Mouse (Mus musculus): Measurements from ENCODE around the gene Gli3. TPM values are rescaled to one million over a fixed set of nuclear protein-coding genes. Genes with fewer than 3 reads are reported as not detected.

Gli3 gene
- polyA plus RNA-seq, 1 experiment from 2014 or later = 40.8 TPM

DNA sequence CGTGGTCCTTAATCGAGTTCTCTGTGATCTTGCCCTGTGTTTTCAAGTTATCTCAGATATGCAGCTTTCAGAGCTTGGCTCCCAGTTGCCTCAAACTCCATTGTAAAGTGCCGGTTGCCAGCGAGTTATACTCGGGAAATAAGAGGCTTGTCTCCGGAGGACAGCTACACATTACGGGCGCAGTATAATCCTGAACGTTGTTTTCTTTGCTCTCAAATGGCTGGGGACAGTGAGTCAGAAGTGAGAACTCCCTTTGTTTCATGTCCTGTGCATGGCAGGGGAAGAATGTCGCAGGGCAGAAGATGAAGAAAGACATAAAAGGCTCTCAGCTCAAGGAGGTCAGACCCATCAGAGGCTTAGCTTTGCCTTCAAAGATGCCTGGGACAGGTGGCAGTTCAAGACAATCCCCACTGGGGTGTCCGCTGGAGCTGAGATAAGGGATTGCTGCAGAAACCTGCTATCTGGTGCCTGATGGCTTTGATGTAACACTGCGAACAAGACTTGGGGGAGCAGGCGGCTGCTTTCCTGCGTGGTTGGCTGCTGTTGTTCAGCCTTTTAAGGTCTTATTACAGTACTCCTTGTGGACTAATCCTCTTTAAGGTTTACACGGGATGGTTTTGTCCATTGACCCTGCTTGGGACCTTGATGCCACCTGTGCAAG is 108.0 kb downstream of the Gli3 start:
- peak overlapping the region; percentile 24 for H3K4me2 ChIP-seq (replicated peaks)

GRCm38 (mm10) chr13:15577133-15577917 is 114.3 kb downstream of the Gli3 start:
- H3K4me3 ChIP-seq = no peak overlapping the region
- H3K4me1 ChIP-seq = peaks cover 17% of the 10 kb centered on the region
- H3K9me3 ChIP-seq = no peaks in the 10 kb centered on the region
- ATAC-seq (ENCODE audit: low FRiP score, low read depth) = 0 out of 2 replicates have a peak, but pooled peaks have one; percentile 45
- peak overlapping the region; percentile 52 for H3K27ac ChIP-seq (replicated peaks)
- H3K27me3 ChIP-seq = no peaks in the 10 kb centered on the region
- H3K36me3 ChIP-seq = no peaks in the 10 kb centered on the region
- WGBS = 62% methylated on average over 8 of the region's 8 CpGs
- H3K4me2 ChIP-seq (replicated peaks) = no peak overlapping the region
- no peak overlapping the region for H3K9ac ChIP-seq (replicated peaks)

More for the DNA sequence above, 108.0 kb downstream of the Gli3 start:
- WGBS = 14% methylated on average over 15 of the region's 15 CpGs
- Histone ChIP-seq H3K4me1 (peaks cover 20% of the 10 kb centered on the region), H3K36me3 (no peaks in the 10 kb centered on the region), H3K27me3 (no peaks in the 10 kb centered on the region), H3K4me3 (0 out of 2 replicates have a peak overlapping the region, but pooled peaks have one; percentile 13), H3K9me3 (no peaks in the 10 kb centered on the region), H3K9ac (replicated peaks) (no peak overlapping the region; the same call in 1 of the 2 replicates), H3K27ac (replicated peaks) (peak overlapping the region; percentile 62)
- ATAC-seq (ENCODE audit: low FRiP score, low read depth) = peak; percentile 77

DNA sequence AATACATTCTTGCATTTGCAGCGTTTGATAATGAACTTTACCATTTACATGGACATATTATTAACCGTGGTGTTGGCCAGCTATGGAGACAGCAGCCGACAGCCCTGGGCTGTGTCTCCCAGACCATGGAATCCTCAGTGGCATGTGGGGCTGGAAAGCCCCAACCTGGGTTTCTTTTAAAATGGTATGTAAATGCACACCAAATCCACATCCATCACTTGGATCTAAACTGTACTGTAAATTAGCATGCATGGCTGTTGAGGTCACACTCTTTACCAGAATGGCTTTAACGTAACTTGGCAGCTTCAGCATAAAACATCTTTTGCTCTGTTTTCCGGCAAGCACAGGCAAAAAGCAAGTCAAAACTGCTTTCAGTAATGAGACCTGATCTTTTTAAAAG is 117.4 kb downstream of the Gli3 start:
- H3K4me1 ChIP-seq = peaks cover 17% of the 10 kb centered on the region
- peaks cover 3% of the 10 kb centered on the region; the same call in 1 of the 2 replicates for H3K36me3 ChIP-seq
- H3K27me3 ChIP-seq = no peaks in the 10 kb centered on the region
- H3K4me2 ChIP-seq (replicated peaks) = no peak overlapping the region
- H3K27ac ChIP-seq (replicated peaks) = no peak overlapping the region
- no peak for ATAC-seq (ENCODE audit: low FRiP score, low read depth)
- H3K9ac ChIP-seq (replicated peaks) = no peak overlapping the region
- no peak overlapping the region for H3K4me3 ChIP-seq
- H3K9me3 ChIP-seq = no peaks in the 10 kb centered on the region
- WGBS = 84% methylated on average over 5 of the region's 5 CpGs

GRCm38 (mm10) chr13:15585941-15586340 is 122.9 kb downstream of the Gli3 start:
- 0 out of 2 replicates have a peak, but pooled peaks cover 3% of the 10 kb centered on the region for H3K4me1 ChIP-seq
- H3K4me3 ChIP-seq = no peak overlapping the region
- ATAC-seq (ENCODE audit: low FRiP score, low read depth) = no peak
- no peak overlapping the region for H3K9ac ChIP-seq (replicated peaks)
- H3K27me3 ChIP-seq = no peaks in the 10 kb centered on the region
- 85% methylated on average over 2 of the region's 2 CpGs for WGBS
- no peak overlapping the region for H3K4me2 ChIP-seq (replicated peaks)
- no peak overlapping the region for H3K27ac ChIP-seq (replicated peaks)
- no peaks in the 10 kb centered on the region for H3K9me3 ChIP-seq
- H3K36me3 ChIP-seq = peaks cover 3% of the 10 kb centered on the region; the same call in 1 of the 2 replicates

GRCm38 (mm10) chr13:15588278-15589272 is 125.5 kb downstream of the Gli3 start:
- Histone ChIP-seq H3K4me2 (replicated peaks) (no peak overlapping the region), H3K4me3 (no peak overlapping the region), H3K4me1 (0 out of 2 replicates have a peak, but pooled peaks cover 3% of the 10 kb centered on the region), H3K27me3 (no peaks in the 10 kb centered on the region), H3K9me3 (no peaks in the 10 kb centered on the region), H3K27ac (replicated peaks) (no peak overlapping the region), H3K9ac (replicated peaks) (no peak overlapping the region), H3K36me3 (no peaks in the 10 kb centered on the region)
- WGBS = 85% methylated on average over 16 of the region's 16 CpGs
- ATAC-seq (ENCODE audit: low FRiP score, low read depth) = 0 out of 2 replicates have a peak, but pooled peaks have one; percentile 54

DNA sequence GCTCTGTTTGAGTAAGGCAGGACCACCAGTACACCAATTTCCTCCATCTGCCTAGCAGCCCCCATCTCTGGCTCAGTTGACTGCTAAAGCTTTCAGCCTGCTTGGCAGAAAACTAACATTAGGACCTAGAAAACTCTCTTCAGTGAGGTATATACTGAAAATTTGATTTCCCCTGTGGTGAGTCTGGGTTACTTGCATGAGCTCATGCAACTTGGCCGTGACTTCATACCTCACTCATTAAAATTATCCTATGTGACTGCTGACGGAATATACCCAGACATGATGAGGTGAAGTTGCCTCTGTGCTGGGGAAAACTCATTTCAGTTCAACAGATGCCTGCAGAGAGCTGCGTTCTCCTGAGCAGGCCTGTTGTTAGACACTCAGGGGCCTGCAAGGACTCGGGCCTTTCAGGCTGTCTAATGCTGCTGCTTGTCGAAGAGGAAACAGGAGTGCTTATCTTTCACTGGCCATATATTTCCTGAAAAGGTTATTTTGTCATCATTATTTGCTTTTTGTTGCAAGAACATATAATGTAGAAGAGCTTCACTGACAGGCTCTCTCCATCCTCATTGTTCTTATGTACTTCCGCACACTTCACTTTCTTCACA is 127.4 kb downstream of the Gli3 start:
- Histone ChIP-seq H3K4me1 (peaks cover 3% of the 10 kb centered on the region; the same call in 1 of the 2 replicates), H3K27ac (replicated peaks) (no peak overlapping the region), H3K4me2 (replicated peaks) (no peak overlapping the region), H3K9ac (replicated peaks) (no peak overlapping the region), H3K27me3 (0 out of 2 replicates have a peak, but pooled peaks cover 3% of the 10 kb centered on the region), H3K4me3 (no peak overlapping the region), H3K9me3 (no peaks in the 10 kb centered on the region), H3K36me3 (no peaks in the 10 kb centered on the region)
- WGBS = 92% methylated on average over 6 of the region's 6 CpGs
- ATAC-seq (ENCODE audit: low FRiP score, low read depth) = no peak

DNA sequence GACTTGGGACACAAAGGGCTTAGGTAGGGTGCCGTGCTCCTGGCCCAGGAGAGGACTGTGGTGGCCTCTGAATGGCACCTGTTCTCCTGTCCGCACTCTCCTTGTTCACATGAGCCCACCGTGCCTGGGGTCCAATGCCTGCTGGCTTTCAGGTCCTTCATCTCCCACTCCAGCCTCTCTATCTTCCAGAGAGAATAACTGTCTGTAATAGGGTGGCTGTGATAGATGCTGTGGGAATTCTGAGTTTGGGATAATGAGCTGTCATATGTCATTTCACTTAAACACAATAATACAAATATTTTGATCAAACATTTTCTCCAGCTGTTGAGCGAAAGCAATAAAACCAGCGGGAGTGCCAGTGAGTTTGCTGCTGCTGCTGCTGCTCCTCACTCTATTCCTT is 133.6 kb downstream of the Gli3 start:
- Histone ChIP-seq H3K4me1 (peaks cover 16% of the 10 kb centered on the region), H3K27ac (replicated peaks) (no peak overlapping the region), H3K4me2 (replicated peaks) (no peak overlapping the region), H3K9ac (replicated peaks) (no peak overlapping the region), H3K9me3 (no peaks in the 10 kb centered on the region), H3K36me3 (no peaks in the 10 kb centered on the region), H3K27me3 (peaks cover 24% of the 10 kb centered on the region), H3K4me3 (no peak overlapping the region)
- 0 out of 2 replicates have a peak, but pooled peaks have one; percentile 35 for ATAC-seq (ENCODE audit: low FRiP score, low read depth)
- 73% methylated on average over 5 of the region's 5 CpGs for WGBS

GRCm38 (mm10) chr13:15599741-15600140 is 136.7 kb downstream of the Gli3 start:
- Histone ChIP-seq H3K4me3 (no peak overlapping the region), H3K27me3 (peaks cover 24% of the 10 kb centered on the region), H3K4me2 (replicated peaks) (no peak overlapping the region), H3K9me3 (no peaks in the 10 kb centered on the region), H3K9ac (replicated peaks) (no peak overlapping the region), H3K27ac (replicated peaks) (no peak overlapping the region), H3K4me1 (peaks cover 43% of the 10 kb centered on the region), H3K36me3 (no peaks in the 10 kb centered on the region)
- ATAC-seq (ENCODE audit: low FRiP score, low read depth) = no peak
- 93% methylated on average over 2 of the region's 2 CpGs for WGBS

GRCm38 (mm10) chr13:15602161-15602560 is 139.1 kb downstream of the Gli3 start:
- no peak for ATAC-seq (ENCODE audit: low FRiP score, low read depth)
- peak overlapping the region; percentile 78 for H3K27ac ChIP-seq (replicated peaks)
- no peak overlapping the region for H3K9ac ChIP-seq (replicated peaks)
- no peaks in the 10 kb centered on the region for H3K36me3 ChIP-seq
- H3K4me1 ChIP-seq = peaks cover 28% of the 10 kb centered on the region
- H3K27me3 ChIP-seq = peaks cover 22% of the 10 kb centered on the region
- H3K9me3 ChIP-seq = no peaks in the 10 kb centered on the region
- H3K4me3 ChIP-seq = no peak overlapping the region
- WGBS = 7% methylated on average over 5 of the region's 5 CpGs
- 0 out of 2 replicates have a peak overlapping the region, but pooled peaks have one; percentile 23 for H3K4me2 ChIP-seq (replicated peaks)

- H3K27me3 ChIP-seq = peaks cover 18% of the 10 kb centered on the region
- peak; percentile 44 for ATAC-seq (ENCODE audit: low FRiP score, low read depth)
- H3K9ac ChIP-seq (replicated peaks) = no peak overlapping the region
- peak overlapping the region; percentile 23 for H3K4me2 ChIP-seq (replicated peaks)
- H3K36me3 ChIP-seq = no peaks in the 10 kb centered on the region
- H3K4me3 ChIP-seq = no peak overlapping the region
- H3K9me3 ChIP-seq = no peaks in the 10 kb centered on the region
- WGBS = 0% methylated on average over 4 of the region's 4 CpGs
- peaks cover 28% of the 10 kb centered on the region for H3K4me1 ChIP-seq
- H3K27ac ChIP-seq (replicated peaks) = peak overlapping the region; percentile 78
Measured at GRCm38 (mm10) chr13:15602677-15603221, 139.7 kb downstream of the Gli3 start.

DNA sequence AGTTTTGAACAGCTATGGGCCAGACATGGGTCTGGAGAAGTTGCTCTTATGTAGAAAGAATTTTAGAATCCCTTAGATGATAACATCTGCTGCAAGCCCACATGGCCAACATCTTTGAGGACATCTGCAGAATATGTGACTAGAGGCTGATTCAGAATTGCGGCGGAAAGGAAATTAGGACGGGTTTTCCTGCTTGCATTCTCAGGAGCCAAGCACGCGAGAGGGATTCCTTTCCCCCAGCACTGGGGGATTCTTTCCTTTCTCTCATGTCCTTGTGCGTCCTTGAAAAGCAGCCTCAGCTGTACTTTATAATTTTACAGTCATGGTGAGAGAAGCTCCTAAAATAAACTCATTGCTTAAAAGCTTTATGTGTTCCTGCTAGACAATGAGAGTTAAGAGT is 141.0 kb downstream of the Gli3 start:
- Histone ChIP-seq H3K4me2 (replicated peaks) (no peak overlapping the region), H3K4me1 (peaks cover 28% of the 10 kb centered on the region), H3K27me3 (peaks cover 18% of the 10 kb centered on the region), H3K36me3 (no peaks in the 10 kb centered on the region), H3K27ac (replicated peaks) (no peak overlapping the region), H3K4me3 (no peak overlapping the region), H3K9me3 (no peaks in the 10 kb centered on the region), H3K9ac (replicated peaks) (no peak overlapping the region)
- WGBS = 15% methylated on average over 6 of the region's 6 CpGs
- no peak for ATAC-seq (ENCODE audit: low FRiP score, low read depth)
